Mouse (Mus musculus): ENCODE results near the gene Teddm3.
"Not testable (repeated sequence)": the region's sequence is repeated elsewhere in the genome, so short reads cannot be mapped to it uniquely, and the experiment has no call there.

Gene Teddm3

DNA sequence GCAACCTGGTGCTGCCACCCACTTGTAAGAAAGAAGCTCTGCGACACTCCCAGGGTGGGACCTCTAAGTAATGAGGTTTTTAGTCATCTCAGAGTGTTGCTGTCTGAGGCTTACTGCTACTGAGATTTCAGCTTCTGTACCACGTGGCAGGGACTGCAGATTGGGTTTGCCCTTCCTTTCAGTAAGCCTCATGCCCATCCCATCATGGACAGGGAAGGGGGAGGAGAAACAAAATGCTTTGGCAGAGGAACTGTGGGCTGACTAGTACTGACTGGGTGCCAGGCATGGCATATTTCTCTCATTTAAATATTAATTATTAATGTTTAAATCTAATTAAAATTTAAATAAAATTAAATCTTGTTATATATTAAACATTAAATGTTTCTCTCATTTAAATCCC, at the start of gene Teddm3:
TSS of gene Teddm3 (minus strand) at position 101 of the 400 bp plus-strand sequence.
- not testable (repeated sequence) for DNase-seq (ENCODE audit: extremely low spot score)

DNA sequence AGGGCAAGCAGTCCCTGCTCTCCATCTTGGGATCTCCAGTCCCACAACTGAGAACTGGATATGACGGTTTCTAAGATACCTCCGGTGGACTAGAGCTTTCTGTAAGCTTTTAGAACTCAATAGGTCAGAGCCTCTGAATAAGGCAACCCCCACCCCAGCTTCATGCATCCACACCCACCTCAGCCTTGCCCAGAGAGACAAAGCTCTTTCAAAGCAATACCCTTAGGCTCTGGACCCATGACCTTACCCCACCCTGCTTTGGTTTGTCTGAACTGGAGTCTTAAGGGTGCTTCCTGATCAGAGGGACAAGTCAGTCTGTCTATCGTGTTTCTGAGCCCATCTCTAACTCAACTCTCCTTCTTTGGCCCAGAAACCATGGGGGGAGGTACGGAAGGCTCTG, 48.9 kb upstream of the Teddm3 start:
- no peak for DNase-seq (ENCODE audit: extremely low spot score)

DNA sequence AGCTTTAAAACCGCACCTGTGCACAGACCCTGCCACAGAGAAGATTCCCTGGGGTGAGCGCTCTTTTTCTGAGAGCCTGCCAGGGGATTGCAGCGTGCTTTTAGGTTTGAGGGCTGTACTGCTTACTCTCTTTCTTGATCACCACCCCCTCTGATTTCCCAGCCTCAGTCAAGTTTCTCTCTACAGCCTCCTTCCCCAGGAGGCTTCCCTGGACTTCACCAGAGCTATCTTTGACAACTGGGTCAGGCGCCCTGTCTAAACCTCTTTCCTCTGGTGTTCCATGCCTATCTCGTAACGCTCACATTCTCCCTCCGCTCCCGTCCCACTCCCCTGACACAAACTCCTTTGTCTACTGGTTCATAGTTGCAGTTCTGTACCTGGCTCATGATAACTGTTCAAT, 45.6 kb upstream of the Teddm3 start:
- DNase-seq (ENCODE audit: extremely low spot score) = no peak

DNA sequence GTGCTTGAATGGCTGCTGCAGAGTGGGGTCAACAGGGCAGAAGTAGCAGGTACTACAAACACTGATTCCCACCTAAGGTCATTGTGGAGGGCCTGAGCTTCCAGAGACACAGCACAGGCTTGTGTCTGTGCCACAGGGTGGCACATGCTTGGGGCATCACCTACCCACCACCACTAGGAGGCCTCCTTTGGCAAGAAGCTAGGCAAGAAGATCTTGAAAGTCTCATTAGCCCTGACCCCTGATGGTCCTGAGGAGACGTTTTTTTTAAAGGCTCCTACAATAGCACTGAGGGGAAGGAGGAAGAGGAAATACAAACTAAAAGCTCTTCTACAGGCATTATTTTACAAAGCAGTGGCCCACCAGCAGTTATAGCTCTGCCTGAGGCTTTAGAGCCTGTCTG, 44.7 kb upstream of the Teddm3 start:
- no peak for DNase-seq (ENCODE audit: extremely low spot score)

DNA sequence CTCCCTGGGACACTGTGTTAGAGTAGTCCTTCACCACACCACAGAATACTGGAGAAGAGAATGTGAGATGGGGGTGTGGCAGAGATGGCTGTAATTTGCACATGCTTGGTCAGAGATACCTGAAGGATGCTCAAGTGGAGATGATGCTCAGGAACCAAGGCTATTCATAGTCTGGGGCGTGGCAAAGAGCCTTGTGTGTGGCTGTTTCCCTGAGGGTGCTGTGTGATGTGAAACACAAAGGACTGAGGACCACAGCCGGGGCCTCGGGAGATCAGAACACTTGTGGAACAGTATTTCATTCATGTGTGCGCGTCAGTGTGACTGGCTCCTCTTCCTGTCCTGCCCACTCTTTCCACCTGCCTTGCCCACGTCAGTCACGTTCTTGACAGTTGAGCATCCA, 44.2 kb upstream of the Teddm3 start:
- DNase-seq (ENCODE audit: extremely low spot score) = no peak

GRCm38 (mm10) chr16:21197542-21197941, 43.7 kb upstream of the Teddm3 start:
- DNase-seq (ENCODE audit: extremely low spot score) = no peak

GRCm38 (mm10) chr16:21196576-21196975, 42.8 kb upstream of the Teddm3 start:
- no peak for DNase-seq (ENCODE audit: extremely low spot score)

GRCm38 (mm10) chr16:21195260-21195866, 41.6 kb upstream of the Teddm3 start:
- no peak for DNase-seq (ENCODE audit: extremely low spot score)

DNA sequence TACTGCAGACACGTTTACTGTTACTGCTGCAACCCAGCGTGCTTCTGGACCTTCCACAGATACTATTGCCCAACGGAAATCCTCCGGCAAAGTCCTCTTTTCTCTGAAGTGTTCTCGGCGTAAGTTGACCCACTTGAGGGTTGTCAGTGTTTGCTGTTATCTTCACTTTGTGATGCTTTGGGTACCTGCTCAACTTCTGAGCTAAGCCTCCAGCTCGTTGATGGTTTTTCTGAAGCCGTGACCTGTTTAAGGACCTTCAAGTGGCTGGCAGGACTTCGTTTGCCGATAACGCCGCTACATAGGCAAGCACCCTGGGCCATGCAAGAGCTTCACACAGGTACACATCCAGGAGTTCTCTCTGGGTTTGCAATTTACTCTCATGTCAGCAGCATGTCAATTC, 40.4 kb upstream of the Teddm3 start:
- DNase-seq (ENCODE audit: extremely low spot score) = no peak

- peak; percentile 76 for DNase-seq (ENCODE audit: extremely low spot score)
Measured at GRCm38 (mm10) chr16:21192509-21193354, 38.9 kb upstream of the Teddm3 start.

DNA sequence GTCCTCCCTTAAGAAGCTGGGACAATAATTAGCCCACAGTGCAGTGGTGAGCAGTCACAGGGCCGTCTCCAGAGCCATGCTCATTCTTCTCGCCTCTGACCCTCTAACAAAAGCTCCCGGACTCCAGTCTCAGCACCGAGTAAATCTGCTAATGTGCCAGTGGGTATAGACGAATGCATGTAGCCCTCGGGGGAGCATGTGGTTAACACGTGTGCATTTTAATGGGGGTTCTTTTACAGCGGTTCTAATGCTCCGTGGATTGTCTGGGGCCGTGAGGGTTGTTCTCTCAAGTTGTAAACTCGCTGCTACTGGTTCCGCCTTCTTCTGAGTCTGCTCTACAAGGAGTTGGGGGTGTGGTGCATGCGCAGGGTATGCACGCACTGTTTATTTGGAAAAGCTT, 37.8 kb upstream of the Teddm3 start:
- DNase-seq (ENCODE audit: extremely low spot score) = no peak

GRCm38 (mm10) chr16:21188345-21188744, 34.5 kb upstream of the Teddm3 start:
- no peak for DNase-seq (ENCODE audit: extremely low spot score)

GRCm38 (mm10) chr16:21187568-21187967, 33.8 kb upstream of the Teddm3 start:
- DNase-seq (ENCODE audit: extremely low spot score) = no peak

GRCm38 (mm10) chr16:21184697-21185096, 30.9 kb upstream of the Teddm3 start:
- no peak for DNase-seq (ENCODE audit: extremely low spot score)

DNA sequence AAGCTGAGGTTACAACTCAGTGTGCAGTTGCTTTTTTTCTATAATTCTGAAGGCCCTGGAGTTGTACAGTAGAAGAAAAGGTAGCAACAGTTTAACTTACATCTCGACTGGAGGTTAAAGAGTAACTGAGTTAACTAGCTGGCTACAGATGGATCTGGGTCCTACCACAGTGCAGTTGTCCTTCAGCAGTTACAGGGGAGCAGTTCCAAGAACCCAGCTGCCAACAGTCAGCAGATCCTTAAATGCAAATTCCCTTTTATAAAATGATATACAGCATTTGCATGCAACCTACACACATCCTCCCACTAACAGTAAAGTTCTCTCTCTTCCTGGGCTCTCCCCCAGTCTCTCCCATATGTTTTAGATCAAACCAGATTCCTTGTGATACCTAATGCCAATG, 28.3 kb upstream of the Teddm3 start:
- no peak for DNase-seq (ENCODE audit: extremely low spot score)

DNA sequence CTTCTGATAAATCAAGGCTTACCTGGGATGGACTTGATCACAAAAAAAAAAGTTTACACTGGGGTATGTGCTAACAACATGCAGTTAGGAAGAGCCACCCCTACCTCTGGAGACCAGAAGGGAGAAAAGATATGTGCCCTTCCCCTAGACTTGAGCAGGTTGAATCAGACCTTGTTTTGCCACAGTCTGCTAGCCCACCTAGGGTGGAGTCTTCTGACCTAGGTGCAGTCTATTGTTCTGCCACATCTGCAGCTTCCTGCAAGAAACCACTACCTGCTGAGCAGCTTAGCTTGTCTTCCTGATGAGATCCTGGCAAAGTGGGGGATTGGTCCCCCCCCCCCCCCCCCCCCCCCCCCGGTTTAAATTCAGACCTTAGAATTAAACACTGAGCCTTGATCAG, 21.4 kb upstream of the Teddm3 start:
- no peak for DNase-seq (ENCODE audit: extremely low spot score)

DNA sequence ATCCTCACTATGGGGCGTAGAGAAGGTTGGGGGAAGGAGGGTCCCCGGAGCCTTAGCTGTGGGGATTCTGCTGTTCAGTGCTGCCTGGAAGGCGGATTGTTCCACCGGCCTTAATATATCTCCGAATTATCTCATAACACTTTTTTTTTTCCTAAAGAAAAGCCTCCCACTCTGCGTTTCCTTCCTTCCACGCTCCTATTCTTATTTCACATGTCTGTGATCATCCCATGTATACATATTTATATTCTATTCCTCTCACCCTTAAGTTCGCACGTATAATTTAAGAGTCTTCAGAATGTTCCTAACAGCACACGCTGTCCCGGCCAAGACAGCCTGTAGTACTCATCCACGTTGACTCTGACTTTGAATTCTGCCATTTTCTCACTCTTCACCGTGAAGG, 14.9 kb upstream of the Teddm3 start:
- DNase-seq (ENCODE audit: extremely low spot score) = no peak

DNA sequence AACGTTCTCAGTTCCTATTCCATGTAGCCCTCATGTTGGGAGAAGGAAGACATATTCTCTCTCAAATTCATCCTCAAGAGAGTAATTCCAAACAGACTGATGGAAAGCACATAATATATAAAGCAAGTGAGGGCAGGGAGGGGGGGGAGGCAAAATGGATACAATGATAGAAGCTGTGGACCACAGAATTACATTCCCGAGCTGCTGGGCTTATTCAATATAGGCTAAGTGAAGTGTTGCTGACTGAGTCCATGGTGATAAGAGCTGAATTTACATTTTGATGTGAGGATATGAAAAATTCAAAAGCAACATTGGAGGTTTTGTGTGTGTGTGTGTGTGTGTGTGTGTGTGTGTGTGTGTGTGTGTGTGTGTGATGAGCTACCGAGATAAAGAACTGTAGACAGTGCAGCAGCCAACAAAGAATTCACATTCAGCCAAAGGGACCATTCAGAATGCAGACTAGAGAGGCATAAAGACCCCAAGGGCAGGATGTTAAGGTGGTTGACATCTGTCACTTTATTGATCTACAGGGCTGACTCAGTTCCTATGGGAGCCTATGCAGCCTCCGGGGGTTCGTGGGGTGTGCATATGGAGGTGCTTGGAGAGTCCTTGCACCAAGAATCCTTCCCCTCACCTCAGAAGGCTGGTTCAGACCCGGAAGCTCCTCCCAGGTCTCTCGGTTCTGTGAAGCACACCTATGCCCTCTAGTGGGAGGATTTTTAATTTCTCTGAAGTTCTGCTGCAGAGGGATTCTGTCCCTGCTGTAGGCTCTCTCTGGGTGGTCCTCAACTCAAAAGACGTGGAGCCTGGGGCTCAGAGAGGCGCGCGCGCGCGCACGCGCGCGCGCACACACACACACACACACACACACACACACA, 11.8 kb upstream of the Teddm3 start:
- not testable (repeated sequence) for DNase-seq (ENCODE audit: extremely low spot score)

GRCm38 (mm10) chr16:21163423-21163822, 9.6 kb upstream of the Teddm3 start:
- not testable (repeated sequence) for DNase-seq (ENCODE audit: extremely low spot score)

DNA sequence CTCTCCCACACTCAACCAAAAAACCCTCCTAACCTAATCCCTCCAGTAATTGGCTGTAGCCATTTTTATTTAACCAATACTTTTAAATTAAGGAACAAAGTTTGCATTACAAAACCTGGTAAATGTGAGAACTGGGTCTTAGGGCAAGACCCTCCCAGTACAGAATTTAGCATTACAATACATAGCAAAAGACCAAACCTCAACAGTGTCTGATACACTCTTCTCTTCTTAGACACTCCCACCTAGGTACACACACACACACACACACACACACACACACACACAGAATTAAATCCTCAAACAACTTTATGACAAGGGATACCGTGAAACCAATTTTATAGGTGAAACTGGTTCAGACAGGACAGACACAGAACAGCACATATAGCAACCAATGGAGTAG, 5.4 kb upstream of the Teddm3 start:
- DNase-seq (ENCODE audit: extremely low spot score) = not testable (repeated sequence)

DNA sequence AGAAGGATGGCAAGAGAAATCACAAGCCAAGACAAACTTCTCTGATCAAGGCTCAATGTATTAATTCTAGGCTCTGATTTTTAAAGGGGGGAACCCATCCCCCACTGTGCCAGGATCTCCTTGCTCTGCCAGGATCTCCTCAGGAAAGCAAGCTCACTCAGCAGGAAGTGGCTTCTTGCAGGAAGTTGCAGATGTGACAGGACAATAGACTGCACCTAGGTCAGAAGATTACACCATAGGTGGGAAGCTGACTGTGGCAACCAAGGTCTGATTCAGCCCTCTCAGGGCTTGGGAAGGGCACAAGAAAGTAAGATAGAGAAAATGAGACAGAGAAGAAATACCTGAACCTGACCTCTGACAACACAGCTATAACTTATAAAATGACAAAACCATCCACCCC, 2.5 kb upstream of the Teddm3 start:
- DNase-seq (ENCODE audit: extremely low spot score) = not testable (repeated sequence)

DNA sequence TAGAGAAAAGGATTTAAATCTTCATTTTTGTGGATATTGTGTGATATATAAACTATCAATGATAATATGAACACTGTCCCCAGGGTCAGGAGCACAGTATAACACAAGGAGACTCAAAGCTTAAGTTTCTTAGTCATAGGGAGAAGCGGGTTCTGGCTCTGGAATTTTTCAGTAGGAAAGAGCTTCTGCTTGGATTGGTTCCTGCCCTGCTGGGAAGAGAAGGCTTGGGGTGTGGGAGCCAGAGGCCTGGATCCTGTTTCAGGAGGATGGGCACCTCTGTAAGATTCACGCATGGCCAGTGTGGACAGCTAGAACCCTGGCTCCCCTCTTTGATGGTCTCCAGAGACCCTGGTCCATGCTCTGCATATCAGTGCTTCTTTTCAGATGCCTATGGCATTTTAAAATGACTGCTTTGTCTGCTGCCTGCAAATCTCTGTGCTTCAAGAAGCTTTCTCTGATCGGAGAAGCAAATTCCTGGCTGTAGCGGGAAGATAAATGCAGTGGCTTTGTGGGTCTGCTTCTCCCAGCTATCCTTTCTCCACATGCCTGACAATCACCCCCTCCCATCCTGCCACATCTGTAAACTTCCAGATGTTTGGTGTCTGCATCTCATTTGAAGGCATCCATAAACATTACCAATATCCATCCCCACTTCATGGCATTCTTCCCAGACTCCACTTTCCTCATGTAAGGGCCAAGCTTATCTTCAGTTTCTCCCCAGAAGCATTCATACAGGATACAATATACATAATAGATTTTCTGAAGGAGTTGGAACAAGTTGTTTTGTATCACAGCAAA, 2.0 kb downstream of the Teddm3 start:
- DNase-seq (ENCODE audit: extremely low spot score) = no peak
